Mouse (Mus musculus): Measurements from ENCODE around the gene Dlk2. TPM values are rescaled to one million over a fixed set of nuclear protein-coding genes. Genes with fewer than 3 reads are reported as not detected.

The Dlk2 gene
- polyA plus RNA-seq, 1 experiment from 2014 or later = 0.64 TPM

DNA sequence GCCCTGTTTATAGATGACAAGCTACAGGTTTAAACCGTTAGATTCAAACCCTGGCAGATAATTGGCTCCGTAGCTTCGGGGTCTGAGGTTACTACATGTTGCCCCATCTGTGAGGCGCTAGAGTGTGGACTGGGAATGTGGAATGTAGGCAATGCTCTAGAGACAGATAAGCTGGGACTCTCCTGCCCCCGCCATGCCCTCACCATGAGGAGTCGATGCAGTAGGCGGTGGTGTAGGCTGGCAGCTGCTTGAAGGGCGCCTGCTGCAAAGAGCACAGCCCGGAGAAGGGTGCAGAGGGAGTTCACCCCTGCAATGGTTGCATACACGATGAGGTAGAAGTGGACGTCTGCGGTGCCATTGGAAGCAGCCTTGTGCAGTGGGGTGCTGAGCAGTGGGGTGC is 12.6 kb downstream of the Dlk2 start:
- WGBS = 85% methylated on average over 12 of the region's 12 CpGs
- Histone ChIP-seq H3K36me3 (ENCODE audit: insufficient read depth, low read length) (no peaks in the 10 kb centered on the region), H3K27ac (ENCODE audit: low read length) (no peak overlapping the region), H3K9ac (replicated peaks; ENCODE audit: low read length) (no peak overlapping the region), H3K9me3 (ENCODE audit: low read length) (no peaks in the 10 kb centered on the region), H3K4me2 (replicated peaks; ENCODE audit: low read depth, low read length) (no peak overlapping the region), H3K4me1 (ENCODE audit: insufficient read depth, low read length) (no peaks in the 10 kb centered on the region), H3K4me3 (ENCODE audit: low read length) (no peak overlapping the region), H3K27me3 (ENCODE audit: insufficient read depth, low read length) (no peaks in the 10 kb centered on the region)
- no peak for ATAC-seq (ENCODE audit: low FRiP score, low TSS enrichment)

DNA sequence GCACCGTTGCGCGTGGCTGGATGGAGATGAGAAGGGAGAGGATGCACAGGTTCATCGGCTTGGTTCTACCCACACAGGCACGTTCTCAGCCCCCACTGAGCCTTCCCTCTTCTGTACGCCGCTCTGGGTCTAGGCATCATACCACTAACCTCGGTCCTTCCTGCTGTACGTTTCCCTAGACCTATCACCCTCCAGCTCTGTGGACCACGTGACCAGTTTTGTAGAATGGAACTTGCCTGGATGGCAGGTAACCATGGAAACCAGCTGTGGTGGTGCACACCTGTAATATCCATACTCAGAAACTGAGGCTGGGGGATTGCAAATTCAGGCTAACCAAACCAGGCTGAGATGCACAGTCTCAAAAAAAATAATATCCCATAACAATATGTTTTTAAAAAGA is 13.3 kb downstream of the Dlk2 start:
- no peak overlapping the region for H3K9ac ChIP-seq (replicated peaks; ENCODE audit: low read length)
- H3K36me3 ChIP-seq (ENCODE audit: insufficient read depth, low read length) = no peaks in the 10 kb centered on the region
- ATAC-seq (ENCODE audit: low FRiP score, low TSS enrichment) = no peak
- H3K4me1 ChIP-seq (ENCODE audit: insufficient read depth, low read length) = no peaks in the 10 kb centered on the region
- no peaks in the 10 kb centered on the region for H3K27me3 ChIP-seq (ENCODE audit: insufficient read depth, low read length)
- H3K9me3 ChIP-seq (ENCODE audit: low read length) = no peaks in the 10 kb centered on the region
- H3K27ac ChIP-seq (ENCODE audit: low read length) = no peak overlapping the region
- no peak overlapping the region for H3K4me2 ChIP-seq (replicated peaks; ENCODE audit: low read depth, low read length)
- 85% methylated on average over 10 of the region's 10 CpGs for WGBS
- H3K4me3 ChIP-seq (ENCODE audit: low read length) = no peak overlapping the region

DNA sequence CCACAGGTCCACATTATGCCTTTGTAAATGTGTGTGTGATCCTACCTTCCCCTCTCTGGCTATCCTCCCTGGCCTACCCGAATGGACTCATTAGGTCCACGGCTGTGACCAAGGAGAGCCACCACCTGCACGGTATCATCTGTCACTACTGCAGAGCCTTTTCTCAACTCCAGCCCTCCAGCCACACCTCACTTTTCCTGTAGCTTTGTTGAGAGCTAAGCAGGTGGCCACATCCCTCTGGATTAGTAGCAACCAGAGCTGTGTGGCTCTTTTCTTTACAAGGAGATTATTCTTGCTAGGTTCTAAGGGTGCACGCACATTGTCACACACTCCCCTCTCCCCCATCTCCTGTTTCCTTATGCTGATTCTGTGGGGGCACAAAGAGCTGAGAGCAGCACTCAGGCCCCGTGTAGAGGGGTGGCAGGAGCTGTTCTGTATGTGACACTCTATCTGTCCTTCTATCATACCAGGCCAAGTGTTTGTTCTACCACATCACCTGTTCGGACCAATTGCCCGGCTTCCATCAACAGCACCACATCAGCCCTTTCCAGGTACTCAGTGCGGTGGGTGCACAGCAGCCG is 16.0 kb downstream of the Dlk2 start:
- no peaks in the 10 kb centered on the region for H3K27me3 ChIP-seq (ENCODE audit: insufficient read depth, low read length)
- H3K27ac ChIP-seq (ENCODE audit: low read length) = no peak overlapping the region
- no peaks in the 10 kb centered on the region for H3K9me3 ChIP-seq (ENCODE audit: low read length)
- no peak overlapping the region for H3K4me3 ChIP-seq (ENCODE audit: low read length)
- H3K4me1 ChIP-seq (ENCODE audit: insufficient read depth, low read length) = no peaks in the 10 kb centered on the region
- no peaks in the 10 kb centered on the region for H3K36me3 ChIP-seq (ENCODE audit: insufficient read depth, low read length)
- no peak overlapping the region for H3K4me2 ChIP-seq (replicated peaks; ENCODE audit: low read depth, low read length)
- WGBS = 78% methylated on average over 9 of the region's 9 CpGs
- no peak overlapping the region for H3K9ac ChIP-seq (replicated peaks; ENCODE audit: low read length)
- no peak for ATAC-seq (ENCODE audit: low FRiP score, low TSS enrichment)

DNA sequence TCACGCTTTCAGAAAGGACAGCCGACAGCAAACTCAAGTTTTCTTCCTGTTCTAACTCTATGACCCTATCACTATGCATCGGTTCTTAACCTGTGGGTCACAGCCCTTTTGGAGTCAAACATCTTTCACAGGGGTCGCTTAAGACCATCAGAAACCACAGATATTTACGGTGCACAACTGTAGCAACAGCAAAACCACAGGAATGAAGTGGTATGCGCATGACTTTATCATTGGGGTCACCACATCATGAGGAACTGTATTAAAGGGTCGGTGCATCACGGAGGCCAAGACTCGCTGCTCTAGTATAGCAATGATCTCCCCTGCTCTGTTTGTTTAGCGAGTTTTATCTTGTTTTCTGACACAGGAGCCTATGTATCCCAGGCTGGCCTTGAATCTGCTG is 18.6 kb downstream of the Dlk2 start:
- no peaks in the 10 kb centered on the region for H3K36me3 ChIP-seq (ENCODE audit: insufficient read depth, low read length)
- 89% methylated on average over 10 of the region's 10 CpGs for WGBS
- H3K4me3 ChIP-seq (ENCODE audit: low read length) = no peak overlapping the region
- no peaks in the 10 kb centered on the region for H3K9me3 ChIP-seq (ENCODE audit: low read length)
- no peak overlapping the region for H3K9ac ChIP-seq (replicated peaks; ENCODE audit: low read length)
- H3K27me3 ChIP-seq (ENCODE audit: insufficient read depth, low read length) = no peaks in the 10 kb centered on the region
- H3K4me1 ChIP-seq (ENCODE audit: insufficient read depth, low read length) = no peaks in the 10 kb centered on the region
- ATAC-seq (ENCODE audit: low FRiP score, low TSS enrichment) = no peak
- H3K27ac ChIP-seq (ENCODE audit: low read length) = no peak overlapping the region
- no peak overlapping the region for H3K4me2 ChIP-seq (replicated peaks; ENCODE audit: low read depth, low read length)

DNA sequence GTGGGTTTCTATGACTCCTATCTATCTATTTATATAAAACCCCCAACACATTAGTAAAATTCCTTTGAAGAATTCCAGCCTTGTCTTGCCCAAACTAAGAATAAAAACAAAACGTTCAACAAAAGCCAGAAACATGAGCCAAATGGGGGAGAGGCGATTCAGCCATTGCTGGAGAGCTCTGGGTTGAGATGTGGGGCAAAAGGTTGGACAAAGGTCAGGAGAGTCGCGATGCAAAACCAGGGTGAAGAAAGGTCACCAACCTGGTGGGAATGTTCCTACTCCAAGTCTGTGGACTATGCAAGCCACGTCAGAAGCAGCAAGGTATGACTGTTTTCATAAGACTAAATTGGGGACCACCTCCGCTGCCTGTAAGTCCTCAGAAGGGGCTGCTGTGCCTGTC is 23.3 kb downstream of the Dlk2 start:
- Histone ChIP-seq H3K4me3 (ENCODE audit: low read length) (no peak overlapping the region), H3K9me3 (ENCODE audit: low read length) (no peaks in the 10 kb centered on the region), H3K27ac (ENCODE audit: low read length) (no peak overlapping the region), H3K4me2 (replicated peaks; ENCODE audit: low read depth, low read length) (no peak overlapping the region), H3K27me3 (ENCODE audit: insufficient read depth, low read length) (no peaks in the 10 kb centered on the region), H3K36me3 (ENCODE audit: insufficient read depth, low read length) (peaks cover 10% of the 10 kb centered on the region), H3K9ac (replicated peaks; ENCODE audit: low read length) (no peak overlapping the region), H3K4me1 (ENCODE audit: insufficient read depth, low read length) (no peaks in the 10 kb centered on the region)
- WGBS = 57% methylated on average over 6 of the region's 6 CpGs
- ATAC-seq (ENCODE audit: low FRiP score, low TSS enrichment) = no peak

DNA sequence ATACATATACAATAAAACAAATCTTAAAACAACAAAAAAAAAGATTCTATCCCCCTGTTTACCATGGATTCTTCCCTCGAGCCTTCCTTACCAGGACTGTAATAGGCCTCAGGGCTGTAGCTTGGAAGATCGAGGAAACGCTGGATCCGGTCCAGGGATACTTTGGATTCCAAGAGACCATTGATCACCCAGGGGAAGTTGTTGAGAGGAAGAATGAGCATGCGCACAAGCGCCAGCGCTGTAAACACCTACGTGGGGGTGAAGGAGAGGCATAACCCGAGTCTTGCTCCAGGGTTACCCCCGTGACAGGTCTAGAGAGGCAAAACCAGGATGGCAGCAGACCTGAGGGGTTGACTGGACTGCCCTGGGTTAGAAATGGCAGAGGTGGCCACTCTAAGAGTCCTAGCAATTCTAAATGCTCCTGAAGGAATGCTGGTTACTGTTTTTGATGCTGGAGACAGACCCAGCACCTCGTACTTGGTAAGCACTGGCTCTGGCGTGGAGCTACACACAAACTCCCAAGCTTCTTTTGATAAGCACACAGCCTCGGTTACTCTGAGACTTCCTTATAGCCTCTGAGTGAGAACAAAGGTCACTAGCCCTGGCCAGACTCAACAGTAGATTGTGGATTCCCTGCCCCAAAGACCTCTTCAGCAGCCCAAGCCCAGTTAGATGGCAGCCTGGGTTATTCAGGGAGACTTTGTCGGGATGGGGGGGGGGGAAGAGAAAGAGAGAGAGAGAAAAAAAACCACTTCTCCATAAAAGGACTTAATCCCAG is 25.0 kb downstream of the Dlk2 start:
- no peaks in the 10 kb centered on the region for H3K9me3 ChIP-seq (ENCODE audit: low read length)
- H3K27ac ChIP-seq (ENCODE audit: low read length) = no peak overlapping the region
- H3K4me3 ChIP-seq (ENCODE audit: low read length) = no peak overlapping the region
- H3K27me3 ChIP-seq (ENCODE audit: insufficient read depth, low read length) = no peaks in the 10 kb centered on the region
- no peak overlapping the region for H3K9ac ChIP-seq (replicated peaks; ENCODE audit: low read length)
- WGBS = 87% methylated on average over 14 of the region's 14 CpGs
- no peak for ATAC-seq (ENCODE audit: low FRiP score, low TSS enrichment)
- H3K4me1 ChIP-seq (ENCODE audit: insufficient read depth, low read length) = peaks cover 4% of the 10 kb centered on the region; the same call in 1 of the 2 replicates
- no peak overlapping the region for H3K4me2 ChIP-seq (replicated peaks; ENCODE audit: low read depth, low read length)
- peaks cover 10% of the 10 kb centered on the region for H3K36me3 ChIP-seq (ENCODE audit: insufficient read depth, low read length)

DNA sequence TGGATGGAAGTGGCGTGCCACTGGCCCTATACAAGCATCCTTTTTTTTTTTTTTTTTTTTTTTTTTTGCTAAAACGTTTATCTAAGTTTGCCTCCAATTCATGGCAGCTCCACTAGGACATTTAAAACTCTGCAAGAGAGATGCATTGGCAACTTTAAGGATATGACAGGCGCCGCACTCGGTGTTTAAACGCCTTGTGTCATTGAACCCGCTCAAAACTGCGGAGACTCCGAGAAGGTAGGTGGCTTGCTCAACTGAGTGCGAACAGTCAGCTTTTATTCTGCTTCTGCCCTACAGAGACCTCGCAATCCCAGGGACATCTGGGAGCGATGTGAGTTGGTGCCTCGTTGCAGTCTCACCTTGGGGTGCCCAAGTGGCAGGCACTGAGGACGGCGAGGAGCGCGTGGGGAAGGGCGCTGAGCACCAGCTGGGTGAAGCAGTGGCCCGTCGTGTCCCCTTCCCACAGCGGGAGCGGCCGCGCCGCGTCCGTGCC is 30.2 kb downstream of the Dlk2 start:
- Histone ChIP-seq H3K27ac (ENCODE audit: low read length) (peak overlapping the region; percentile 92), H3K27me3 (ENCODE audit: insufficient read depth, low read length) (no peaks in the 10 kb centered on the region), H3K36me3 (ENCODE audit: insufficient read depth, low read length) (peaks cover 5% of the 10 kb centered on the region; the same call in 1 of the 2 replicates), H3K4me2 (replicated peaks; ENCODE audit: low read depth, low read length) (peak overlapping the region; percentile 59), H3K9ac (replicated peaks; ENCODE audit: low read length) (peak overlapping the region; percentile 92), H3K4me3 (ENCODE audit: low read length) (peak overlapping the region; percentile 64), H3K4me1 (ENCODE audit: insufficient read depth, low read length) (peaks cover 8% of the 10 kb centered on the region; the same call in 1 of the 2 replicates), H3K9me3 (ENCODE audit: low read length) (no peaks in the 10 kb centered on the region)
- ATAC-seq (ENCODE audit: low FRiP score, low TSS enrichment) = no peak
- WGBS = 3% methylated on average over 27 of the region's 27 CpGs

DNA sequence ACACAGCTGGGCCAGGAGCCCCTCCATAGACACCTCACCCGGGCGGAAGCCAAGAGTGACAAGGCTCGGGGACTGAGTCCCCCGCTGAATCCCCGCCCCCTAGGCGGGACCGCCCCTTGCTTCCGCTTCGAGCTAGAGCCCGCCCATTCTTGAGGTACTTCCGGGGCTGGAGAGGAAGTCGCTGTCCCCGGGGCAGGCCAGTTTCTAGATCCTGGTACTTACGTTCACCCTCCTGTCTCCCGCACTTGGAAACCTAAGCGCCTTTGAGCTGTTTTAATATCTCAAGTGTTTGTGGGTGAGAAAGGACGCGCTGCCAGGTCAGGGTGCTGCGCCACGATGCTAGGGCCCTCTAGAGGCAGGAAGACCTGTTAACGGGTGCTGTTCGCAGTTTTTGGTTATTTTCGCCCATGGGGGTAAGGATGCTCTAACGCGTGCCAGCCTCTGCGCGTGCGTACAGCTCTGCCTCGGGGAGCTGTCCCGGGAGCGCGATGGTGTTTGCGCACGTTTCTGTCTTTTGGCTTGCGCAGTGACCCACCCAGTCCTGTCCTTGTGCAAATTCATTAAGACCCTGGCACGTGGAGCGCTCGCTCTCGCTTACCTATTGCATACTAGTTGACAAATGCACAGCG is 30.8 kb downstream of the Dlk2 start, which contains the start of gene Abcc10:
Abcc10 (minus strand) TSS at position 447 of the 629 bp plus-strand sequence.
- H3K4me3 ChIP-seq (ENCODE audit: low read length) = peak within 1 kb of the TSS; percentile 64
- H3K4me2 ChIP-seq (replicated peaks; ENCODE audit: low read depth, low read length) = peak within 1 kb of the TSS; percentile 59
- peak within 1 kb of the TSS; percentile 92 for H3K27ac ChIP-seq (ENCODE audit: low read length)
- peak within 1 kb of the TSS; percentile 92 for H3K9ac ChIP-seq (replicated peaks; ENCODE audit: low read length)
- H3K9me3 ChIP-seq (ENCODE audit: low read length) = no peaks in the 10 kb centered on the region
- H3K27me3 ChIP-seq (ENCODE audit: insufficient read depth, low read length) = no peaks in the 10 kb centered on the region
- WGBS = under 1% methylated on average over 40 of the region's 40 CpGs
- peaks cover 8% of the 10 kb centered on the region; the same call in 1 of the 2 replicates for H3K4me1 ChIP-seq (ENCODE audit: insufficient read depth, low read length)
- peak; percentile 99 for ATAC-seq (ENCODE audit: low FRiP score, low TSS enrichment)
- H3K36me3 ChIP-seq (ENCODE audit: insufficient read depth, low read length) = peaks cover 4% of the 10 kb centered on the region; the same call in 1 of the 2 replicates

DNA sequence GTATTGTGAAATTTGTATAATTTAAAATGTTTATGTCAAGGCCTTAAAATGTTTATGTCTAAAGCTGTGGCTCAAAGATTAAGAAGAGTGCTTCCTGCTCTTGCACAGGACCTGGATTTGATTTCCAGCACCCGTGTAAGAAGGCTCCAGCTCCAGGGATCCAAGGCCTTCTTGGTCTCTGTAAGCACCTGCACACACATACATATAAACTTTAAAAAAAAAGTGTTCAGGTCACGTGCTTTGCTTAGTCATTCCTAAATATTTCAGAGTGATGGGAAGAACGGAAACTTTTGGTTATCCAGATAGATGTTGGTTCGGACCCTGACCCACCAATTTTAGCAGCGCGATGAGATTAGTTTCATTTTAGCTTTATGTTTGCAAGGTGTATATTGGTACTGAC is 31.5 kb downstream of the Dlk2 start:
- WGBS = 77% methylated on average over 6 of the region's 6 CpGs
- Histone ChIP-seq H3K27me3 (ENCODE audit: insufficient read depth, low read length) (no peaks in the 10 kb centered on the region), H3K9ac (replicated peaks; ENCODE audit: low read length) (no peak overlapping the region), H3K27ac (ENCODE audit: low read length) (no peak overlapping the region), H3K9me3 (ENCODE audit: low read length) (no peaks in the 10 kb centered on the region), H3K36me3 (ENCODE audit: insufficient read depth, low read length) (no peaks in the 10 kb centered on the region), H3K4me2 (replicated peaks; ENCODE audit: low read depth, low read length) (peak overlapping the region; percentile 59), H3K4me3 (ENCODE audit: low read length) (no peak overlapping the region), H3K4me1 (ENCODE audit: insufficient read depth, low read length) (peaks cover 8% of the 10 kb centered on the region; the same call in 1 of the 2 replicates)
- no peak for ATAC-seq (ENCODE audit: low FRiP score, low TSS enrichment)
